Mouse (Mus musculus) ES-Bruce4 (cell line): ENCODE measurements at regions not wholly inside any gene's neighbourhood (a gene's known extent, or its start where the extent isn't known, plus 50 kb on each side); places are given as distances from the start of the nearest gene placed in this dataset.

Experiments used
- CTCF ChIP-seq: IDR thresholded peaks from one replicate; pipeline ENCODE4 v1.8.1; 2011; ENCODE audit warnings: low read depth, low read length
- POLR2A ChIP-seq: IDR thresholded peaks from one replicate; pipeline ENCODE4 v1.8.1; 2011; ENCODE audit warnings: low read length; ENCODE audit not compliant: insufficient read depth

DNA sequence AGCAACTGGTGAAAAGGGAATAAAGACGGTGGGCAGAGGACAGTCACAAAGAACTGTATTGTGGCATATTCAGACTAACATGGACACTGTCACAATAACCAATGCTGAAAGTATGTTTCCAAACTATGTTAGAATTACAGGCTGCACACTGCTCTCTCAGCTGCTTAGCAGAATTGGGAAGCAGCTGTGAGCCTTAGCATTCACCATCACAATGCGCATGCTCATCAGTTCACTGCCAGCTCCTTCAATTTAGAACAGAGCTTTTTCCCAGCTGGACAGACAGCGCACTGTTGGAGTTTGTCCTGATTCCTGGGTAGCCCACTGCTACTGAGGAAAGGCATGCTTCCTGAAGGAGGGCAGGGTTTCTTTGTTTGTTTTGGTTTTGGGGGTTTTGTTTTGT is 2735.2 kb upstream of the Gm6569 start:
- TF ChIP-seq CTCF (no peak), POLR2A (no peak)
